Mouse (Mus musculus): ENCODE data around the gene Tbc1d10a.

The Tbc1d10a gene

GRCm38 (mm10) chr11:4186486-4187317 is at the start of gene Tbc1d10a:
TSS of gene Tbc1d10a (plus strand) at chr11:4186789.
- peak; percentile 99 for DNase-seq (ENCODE audit: low spot score in 2 of 2)

- no peak for DNase-seq (ENCODE audit: low spot score in 2 of 2)
Measured at GRCm38 (mm10) chr11:4138964-4139363, 47.6 kb upstream of the Tbc1d10a start.

GRCm38 (mm10) chr11:4141505-4141904 is 45.1 kb upstream of the Tbc1d10a start:
- DNase-seq (ENCODE audit: low spot score in 2 of 2), result no peak

GRCm38 (mm10) chr11:4142352-4142751 is 44.2 kb upstream of the Tbc1d10a start:
- no peak for DNase-seq (ENCODE audit: low spot score in 2 of 2)

GRCm38 (mm10) chr11:4143281-4144062 is 43.1 kb upstream of the Tbc1d10a start:
- DNase-seq (ENCODE audit: low spot score in 2 of 2), result peak; percentile 65 to 72

GRCm38 (mm10) chr11:4146381-4146780 is 40.2 kb upstream of the Tbc1d10a start:
- no peak for DNase-seq (ENCODE audit: low spot score in 2 of 2)

GRCm38 (mm10) chr11:4147098-4147497 is 39.5 kb upstream of the Tbc1d10a start:
- no peak for DNase-seq (ENCODE audit: low spot score in 2 of 2)

- DNase-seq (ENCODE audit: low spot score in 2 of 2), result no peak
Measured at GRCm38 (mm10) chr11:4148120-4148519, 38.5 kb upstream of the Tbc1d10a start.

- DNase-seq (ENCODE audit: low spot score in 2 of 2), result no peak
Measured at GRCm38 (mm10) chr11:4148536-4149156, 37.9 kb upstream of the Tbc1d10a start.

- DNase-seq (ENCODE audit: low spot score in 2 of 2), result no peak
Measured at GRCm38 (mm10) chr11:4149886-4150285, 36.7 kb upstream of the Tbc1d10a start.

GRCm38 (mm10) chr11:4153694-4154093 is 32.9 kb upstream of the Tbc1d10a start:
- DNase-seq (ENCODE audit: low spot score in 2 of 2), result no peak

- DNase-seq (ENCODE audit: low spot score in 2 of 2), result no peak
Measured at GRCm38 (mm10) chr11:4155641-4156040, 30.9 kb upstream of the Tbc1d10a start.

GRCm38 (mm10) chr11:4158676-4159075 is 27.9 kb upstream of the Tbc1d10a start:
- no peak for DNase-seq (ENCODE audit: low spot score in 2 of 2)

- DNase-seq (ENCODE audit: low spot score in 2 of 2), result peak; percentile 96 to 97
Measured at GRCm38 (mm10) chr11:4159808-4160708, 26.5 kb upstream of the Tbc1d10a start, which contains the start of the genes Ccdc157 and Sf3a1. TSS of gene Ccdc157 (minus strand) at chr11:4160293. TSS of gene Sf3a1 (plus strand) at chr11:4160350.

GRCm38 (mm10) chr11:4160758-4161480 is 25.7 kb upstream of the Tbc1d10a start:
- DNase-seq (ENCODE audit: low spot score in 2 of 2), result no peak

GRCm38 (mm10) chr11:4164701-4165100 is 21.9 kb upstream of the Tbc1d10a start:
- DNase-seq (ENCODE audit: low spot score in 2 of 2), result no peak

- DNase-seq (ENCODE audit: low spot score in 2 of 2), result no peak
Measured at GRCm38 (mm10) chr11:4166467-4167090, 20.0 kb upstream of the Tbc1d10a start.

- DNase-seq (ENCODE audit: low spot score in 2 of 2), result peak; percentile 88 to 89
Measured at GRCm38 (mm10) chr11:4174586-4174985, 12.0 kb upstream of the Tbc1d10a start.

GRCm38 (mm10) chr11:4177716-4178115 is 8.9 kb upstream of the Tbc1d10a start:
- DNase-seq (ENCODE audit: low spot score in 2 of 2), result no peak

GRCm38 (mm10) chr11:4182061-4182460 is 4.5 kb upstream of the Tbc1d10a start:
- DNase-seq (ENCODE audit: low spot score in 2 of 2), result no peak

All from right cerebral cortex, postnatal 10 days (tissue).